Mouse (Mus musculus) G1E (cell line): ENCODE measurements around the gene Rtn4rl2. TPM values are rescaled to one million over a fixed set of nuclear protein-coding genes. Genes with fewer than 3 reads are reported as not detected.

Source experiments
- ATAC-seq: 2 replicates; pipeline ENCODE4 v1.8.0; 2016; ENCODE audit warnings: mild to moderate bottlenecking; ENCODE audit not compliant: insufficient number of reproducible peaks, poor library complexity, low FRiP score, severe bottlenecking; ENCODE audit errors: extremely low read depth
- DNase-seq: peaks from one replicate; pipeline ENCODE4 v3.0.0; 2012; ENCODE audit warnings: low spot score
- H3K27me3 ChIP-seq: 2 replicates; pipeline ENCODE4 v1.6.1; 2012; ENCODE audit warnings: mild to moderate bottlenecking, low read length, inconsistent platforms; ENCODE audit not compliant: insufficient read depth
- H3K36me3 ChIP-seq: replicated peaks from 2 replicates; pipeline ENCODE3; 2012; ENCODE audit warnings: mild to moderate bottlenecking, inconsistent platforms
- H3K4me1 ChIP-seq: 2 replicates; pipeline ENCODE4 v1.6.1; 2012; ENCODE audit warnings: low read depth, low read length, inconsistent platforms, mixed read lengths; ENCODE audit not compliant: insufficient read depth
- H3K4me3 ChIP-seq: 2 replicates; pipeline ENCODE4 v1.5.1; 2012; ENCODE audit warnings: low read depth, mild to moderate bottlenecking, inconsistent platforms, low read length, moderate library complexity, mixed read lengths
- H3K9me3 ChIP-seq: replicated peaks from 2 replicates; pipeline ENCODE4 v1.6.1; 2012; ENCODE audit warnings: inconsistent platforms
- CTCF ChIP-seq: IDR thresholded peaks from 2 replicates; pipeline ENCODE4 v1.5.1; 2012; ENCODE audit warnings: low read depth, low read length, inconsistent platforms, mixed read lengths
- GATA1 ChIP-seq: IDR thresholded peaks from 2 replicates; pipeline ENCODE4 v1.6.1; 2012; ENCODE audit warnings: borderline replicate concordance, low read length, inconsistent platforms, mixed read lengths
- GATA2 ChIP-seq: IDR thresholded peaks from 2 replicates; pipeline ENCODE4 v1.6.1; 2012; ENCODE audit warnings: low read depth, low read length, inconsistent platforms, borderline replicate concordance
- POLR2AphosphoS5 ChIP-seq: IDR thresholded peaks from 2 replicates; pipeline ENCODE4 v1.6.1; 2012; ENCODE audit warnings: low read depth, low read length, inconsistent platforms; ENCODE audit not compliant: insufficient replicate concordance
- TAL1 ChIP-seq: conservative IDR thresholded peaks from 2 replicates; pipeline ENCODE4 v1.6.1; 2012; ENCODE audit warnings: low read depth, low read length, inconsistent platforms, mixed read lengths
- polyA plus RNA-seq: library from polyadenylated mRNA; stranded (reverse); fragments of >175 nt; gene quantifications from 2 replicates; pipeline ENCODE4 v1.2.3, GENCODE M21; 2012
- total RNA-seq, 2 experiments: library from RNA; stranded (forward) in 1 of 2; stranded (reverse) in 1 of 2; fragments of 200-1000 nt in 1 of 2; fragments of >200 nt in 1 of 2; fragmentation: Nextera tagmentation in 1 of 2; gene quantifications; 2 replicates each; pipeline ENCODE4 v1.2.3; 2014 to 2017

Rtn4rl2 gene
- total and polyA plus RNA-seq, 3 experiments: not detected

DNA sequence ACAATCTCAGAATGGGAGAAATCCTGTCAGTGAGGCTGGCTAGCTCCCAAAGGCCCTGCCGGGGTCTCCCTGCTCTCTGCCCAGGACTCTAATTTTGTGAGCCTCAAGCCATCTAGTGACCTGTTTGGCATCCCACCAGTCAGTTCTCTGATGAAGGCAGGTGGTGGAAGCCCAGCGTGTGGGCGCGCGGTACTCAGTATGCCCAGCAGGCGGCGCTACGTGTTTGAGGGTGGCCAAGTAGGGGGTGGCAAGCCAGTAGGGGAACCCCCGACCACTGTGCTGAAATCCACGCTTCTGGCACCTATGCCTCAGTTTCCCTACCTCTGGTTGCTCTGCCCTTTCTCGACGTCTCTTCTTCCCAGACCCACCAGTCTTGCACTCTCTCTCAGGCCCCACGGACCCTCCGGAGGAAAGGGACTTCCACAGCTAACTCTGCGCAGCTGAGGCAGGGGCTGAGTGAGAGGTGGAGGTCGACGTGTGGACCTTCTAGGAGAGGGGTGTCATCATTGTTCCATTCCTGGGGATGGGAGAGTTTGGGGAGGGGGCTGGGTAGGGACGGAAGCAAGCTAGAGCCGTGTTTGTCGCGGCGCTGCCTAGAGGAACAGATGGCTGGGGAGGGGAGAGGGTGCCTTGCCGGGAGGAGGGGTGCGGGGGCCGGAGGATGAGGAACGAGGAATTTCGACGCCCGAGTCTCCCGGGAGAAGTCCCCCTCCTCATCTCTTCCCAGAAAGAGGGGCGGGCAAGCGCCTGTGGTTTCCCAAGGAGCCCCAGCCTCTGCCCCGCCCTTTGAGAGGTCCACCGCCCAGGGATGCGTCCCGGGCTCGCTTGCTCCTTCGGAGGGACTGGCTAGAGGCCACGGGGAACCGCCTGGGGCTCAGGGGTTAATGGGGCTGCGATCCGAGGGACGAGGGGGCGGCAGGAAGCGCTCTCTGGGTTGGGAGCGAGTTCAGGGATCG is 20.6 kb downstream of the Rtn4rl2 start:
- TF ChIP-seq GATA1 (no peak), CTCF (peak; percentile 47)
- DNase-seq (no peak), ATAC-seq (no peak)
- peaks cover 70% of the 10 kb centered on the region for H3K27me3 ChIP-seq
- H3K4me3 ChIP-seq: no peak overlapping the region
- H3K9me3 ChIP-seq: no peaks in the 10 kb centered on the region
- peaks cover 16% of the 10 kb centered on the region for H3K4me1 ChIP-seq
- no peaks in the 10 kb centered on the region for H3K36me3 ChIP-seq

DNA sequence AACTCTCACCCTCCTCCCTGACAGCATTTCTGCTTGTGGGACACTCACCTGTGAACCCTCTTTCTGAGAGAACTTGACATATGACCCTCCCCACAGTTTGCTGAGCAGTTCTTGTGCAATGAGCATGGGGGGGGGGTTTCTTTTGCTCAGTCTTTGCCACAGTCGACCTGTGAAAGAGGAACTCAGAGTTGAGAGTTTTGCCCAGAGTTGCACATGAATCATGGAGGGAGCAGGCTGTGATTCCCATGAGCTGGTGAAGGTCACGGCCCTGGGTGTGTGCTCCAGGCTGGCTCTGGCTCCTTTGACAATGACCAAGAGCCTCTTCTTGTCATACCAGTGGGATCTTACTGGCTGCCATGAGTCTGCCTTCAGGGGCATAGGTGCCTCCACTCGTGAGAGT is 24.3 kb downstream of the Rtn4rl2 start:
- no peaks in the 10 kb centered on the region for H3K9me3 ChIP-seq
- no peaks in the 10 kb centered on the region for H3K36me3 ChIP-seq
- DNase-seq: no peak
- ATAC-seq: no peak
- no peak for TF ChIP-seq GATA1
- TF ChIP-seq POLR2AphosphoS5: no peak
- TF ChIP-seq CTCF: no peak
- TF ChIP-seq GATA2: no peak
- TF ChIP-seq TAL1: no peak
- no peak overlapping the region for H3K4me3 ChIP-seq
- peaks cover 9% of the 10 kb centered on the region for H3K4me1 ChIP-seq
- peaks cover 79% of the 10 kb centered on the region for H3K27me3 ChIP-seq

DNA sequence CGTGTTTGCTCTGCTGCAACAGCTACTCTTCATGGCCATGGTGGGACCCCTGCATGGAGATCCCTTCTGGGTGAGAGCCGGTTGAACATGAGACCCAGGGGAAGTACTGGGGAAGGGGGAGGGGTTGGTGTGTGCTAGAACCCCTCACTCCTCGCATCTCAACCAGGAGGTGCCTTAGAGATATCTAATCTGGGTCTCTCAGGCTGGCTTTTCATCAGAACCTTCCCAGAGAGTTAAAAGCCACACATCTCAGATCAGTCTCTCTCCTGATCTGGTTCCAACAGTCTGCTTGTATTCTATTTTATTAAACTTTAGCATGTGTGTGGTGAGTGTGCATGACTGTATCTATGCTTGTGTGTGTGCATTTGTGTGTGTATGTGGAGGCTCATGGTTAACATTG is 25.1 kb downstream of the Rtn4rl2 start:
- Histone ChIP-seq H3K9me3 (no peaks in the 10 kb centered on the region), H3K36me3 (no peaks in the 10 kb centered on the region), H3K4me1 (peaks cover 9% of the 10 kb centered on the region), H3K27me3 (peaks cover 79% of the 10 kb centered on the region), H3K4me3 (no peak overlapping the region)
- ATAC-seq (no peak), DNase-seq (no peak)
- TF ChIP-seq TAL1: no peak
- TF ChIP-seq CTCF: no peak
- no peak for TF ChIP-seq GATA2
- no peak for TF ChIP-seq POLR2AphosphoS5
- no peak for TF ChIP-seq GATA1

DNA sequence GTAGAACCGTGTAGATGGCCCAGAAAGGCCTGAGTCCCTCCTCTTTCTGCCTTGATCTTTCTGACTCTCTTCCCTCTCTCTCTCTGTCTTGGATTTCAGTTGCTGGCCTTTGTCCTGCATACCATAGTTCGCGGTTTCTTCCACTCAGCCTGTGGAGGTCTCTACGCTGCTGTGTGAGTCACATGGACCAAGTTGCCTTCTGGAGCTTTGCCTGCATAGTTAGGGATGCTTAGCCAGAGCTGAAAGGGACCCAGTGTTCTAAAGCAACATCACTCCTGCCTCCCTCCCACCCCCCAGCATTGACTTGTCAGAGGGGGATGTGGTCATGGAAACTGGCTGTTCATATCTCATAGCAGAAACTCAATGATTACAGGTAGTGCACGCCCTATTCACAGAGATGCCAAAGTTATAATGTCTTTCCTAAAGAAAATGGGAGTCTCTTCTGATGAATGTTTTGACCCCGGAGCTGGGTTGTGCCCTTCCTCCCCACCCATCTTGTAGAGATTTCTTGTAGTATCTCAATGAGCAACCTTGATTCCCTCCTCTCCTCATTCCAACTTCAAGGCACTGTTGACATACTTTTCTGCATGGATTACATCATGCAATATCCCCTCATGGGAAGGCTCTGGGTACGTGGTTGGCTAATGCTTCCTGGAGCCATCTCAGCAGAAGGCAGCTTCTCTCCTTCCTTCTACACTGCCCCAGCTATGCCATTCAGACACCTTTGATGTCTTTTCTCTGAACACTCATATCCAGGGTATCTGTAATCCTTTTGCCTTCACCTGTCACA is 26.3 kb downstream of the Rtn4rl2 start:
- H3K36me3 ChIP-seq: no peaks in the 10 kb centered on the region
- H3K4me1 ChIP-seq: no peaks in the 10 kb centered on the region; the same call in 1 of the 2 replicates
- H3K4me3 ChIP-seq: no peak overlapping the region

DNA sequence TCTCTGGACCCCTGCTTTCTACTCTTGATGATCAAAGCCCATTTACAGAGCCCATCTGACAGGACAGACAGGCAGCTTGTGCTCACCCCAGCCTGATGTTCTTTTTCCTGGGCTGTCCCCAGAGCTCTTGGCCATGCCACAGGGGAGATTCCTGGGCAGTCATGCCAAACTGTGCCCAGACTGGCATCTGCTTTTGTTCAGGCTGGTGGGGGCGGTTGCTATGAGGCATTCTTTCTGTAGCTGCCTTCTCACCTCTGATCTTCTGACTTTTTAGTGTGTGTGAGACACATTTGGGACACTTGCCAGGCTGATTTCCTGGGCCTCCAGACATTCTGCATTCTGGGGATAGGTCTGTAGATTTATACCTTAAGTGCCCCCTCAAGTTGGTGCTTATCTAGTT is 28.0 kb downstream of the Rtn4rl2 start:
- Histone ChIP-seq H3K4me1 (no peaks in the 10 kb centered on the region; the same call in 1 of the 2 replicates), H3K36me3 (no peaks in the 10 kb centered on the region)
- ATAC-seq: no peak

More for the DNA sequence above, 26.3 kb downstream of the Rtn4rl2 start:
- no peak for ATAC-seq
- Histone ChIP-seq H3K27me3 (peaks cover 73% of the 10 kb centered on the region), H3K9me3 (no peaks in the 10 kb centered on the region)
- no peak for TF ChIP-seq POLR2AphosphoS5
- TF ChIP-seq TAL1: no peak
- TF ChIP-seq GATA2: no peak
- no peak for TF ChIP-seq GATA1
- TF ChIP-seq CTCF: no peak
- DNase-seq: no peak

DNA sequence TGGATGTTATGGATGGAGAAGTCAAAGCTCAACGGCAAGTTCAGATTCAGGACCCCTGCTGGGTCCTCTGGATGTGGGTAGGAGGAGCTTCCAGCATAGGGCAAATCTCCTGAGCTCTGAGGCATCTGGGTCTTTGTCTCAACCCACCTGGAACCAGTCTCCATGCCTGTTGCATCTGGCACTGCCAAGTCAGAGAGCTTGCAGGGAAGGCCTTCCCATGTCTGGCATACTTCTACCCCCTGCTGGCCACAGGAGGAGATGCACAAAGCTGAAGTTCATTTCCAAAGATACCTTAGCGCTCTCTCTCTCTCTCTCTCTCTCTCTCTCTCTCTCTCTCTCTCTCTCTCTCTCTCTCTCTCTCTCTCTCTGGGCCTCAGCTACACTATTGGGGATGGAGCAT is 30.8 kb downstream of the Rtn4rl2 start:
- Histone ChIP-seq H3K4me3 (no peak overlapping the region), H3K27me3 (peaks cover 57% of the 10 kb centered on the region), H3K9me3 (no peaks in the 10 kb centered on the region), H3K36me3 (no peaks in the 10 kb centered on the region), H3K4me1 (peaks cover 4% of the 10 kb centered on the region)
- DNase-seq (peak; percentile 61), ATAC-seq (peak; percentile 79)
- TF ChIP-seq POLR2AphosphoS5 (no peak), CTCF (peak; percentile 43; the same call in 1 of the 2 replicates), GATA1 (no peak), GATA2 (no peak), TAL1 (no peak)

More for the DNA sequence above, 28.0 kb downstream of the Rtn4rl2 start:
- no peak for DNase-seq
- TF ChIP-seq CTCF: no peak
- Histone ChIP-seq H3K9me3 (no peaks in the 10 kb centered on the region), H3K27me3 (peaks cover 71% of the 10 kb centered on the region), H3K4me3 (no peak overlapping the region)
